Mouse (Mus musculus) adrenal gland, adult 2 months (tissue): Measurements from ENCODE around the gene Rtbdn. TPM values are rescaled to one million over a fixed set of nuclear protein-coding genes. Genes with fewer than 3 reads are reported as not detected.

Source experiments
- DNase-seq: peaks from one replicate; pipeline ENCODE4 v3.0.0; 2021
- polyA plus RNA-seq: library from polyadenylated mRNA; depleted of rRNA; stranded (reverse); fragments of >200 nt; gene quantifications from 2 replicates; pipeline ENCODE4 v1.2.3, GENCODE M21; 2012
- total RNA-seq, 2 experiments: library from RNA; stranded (reverse); gene quantifications; 2 replicates each; pipeline ENCODE4 v1.2.3; 2021

The Rtbdn gene
- total and polyA plus RNA-seq, 3 experiments: 0.34 TPM; not detected in 2

DNA sequence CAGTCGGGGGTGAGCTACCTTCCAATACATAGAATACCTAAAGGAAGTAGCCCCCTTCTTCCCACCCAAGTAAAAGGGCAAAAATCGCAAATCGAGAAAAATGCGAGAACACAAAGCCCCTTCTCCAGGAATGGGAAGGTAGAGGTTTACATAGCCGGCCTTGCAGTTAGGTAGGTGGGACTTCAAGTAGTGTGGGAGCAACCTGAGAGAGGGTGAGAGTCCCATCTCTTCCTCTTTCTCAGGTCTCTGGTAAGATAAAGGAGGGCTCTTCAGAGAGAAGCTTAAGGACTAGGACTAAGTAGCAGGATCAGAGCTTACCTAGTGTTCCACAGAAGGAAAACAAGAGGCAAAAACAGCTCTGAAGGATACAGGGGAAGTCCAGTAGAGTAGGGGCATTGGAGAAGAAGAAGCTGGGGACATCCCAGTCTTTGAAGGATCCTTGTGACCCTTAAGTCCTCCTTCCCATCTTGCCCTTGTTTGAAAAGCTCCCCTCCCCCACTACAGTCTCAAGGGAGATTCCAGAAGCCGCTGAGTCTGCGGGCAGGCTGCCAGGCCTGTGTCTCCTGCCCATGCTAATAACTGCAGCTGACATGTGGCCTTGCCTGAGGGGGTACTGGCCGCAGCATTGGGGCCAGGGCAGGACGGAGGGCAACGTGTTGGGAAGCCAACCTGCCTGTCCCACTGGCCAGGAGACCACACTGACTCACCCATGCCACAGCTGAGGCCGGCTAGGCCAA is 34.0 kb downstream of the Rtbdn start:
- DNase-seq: peak; percentile 90

DNA sequence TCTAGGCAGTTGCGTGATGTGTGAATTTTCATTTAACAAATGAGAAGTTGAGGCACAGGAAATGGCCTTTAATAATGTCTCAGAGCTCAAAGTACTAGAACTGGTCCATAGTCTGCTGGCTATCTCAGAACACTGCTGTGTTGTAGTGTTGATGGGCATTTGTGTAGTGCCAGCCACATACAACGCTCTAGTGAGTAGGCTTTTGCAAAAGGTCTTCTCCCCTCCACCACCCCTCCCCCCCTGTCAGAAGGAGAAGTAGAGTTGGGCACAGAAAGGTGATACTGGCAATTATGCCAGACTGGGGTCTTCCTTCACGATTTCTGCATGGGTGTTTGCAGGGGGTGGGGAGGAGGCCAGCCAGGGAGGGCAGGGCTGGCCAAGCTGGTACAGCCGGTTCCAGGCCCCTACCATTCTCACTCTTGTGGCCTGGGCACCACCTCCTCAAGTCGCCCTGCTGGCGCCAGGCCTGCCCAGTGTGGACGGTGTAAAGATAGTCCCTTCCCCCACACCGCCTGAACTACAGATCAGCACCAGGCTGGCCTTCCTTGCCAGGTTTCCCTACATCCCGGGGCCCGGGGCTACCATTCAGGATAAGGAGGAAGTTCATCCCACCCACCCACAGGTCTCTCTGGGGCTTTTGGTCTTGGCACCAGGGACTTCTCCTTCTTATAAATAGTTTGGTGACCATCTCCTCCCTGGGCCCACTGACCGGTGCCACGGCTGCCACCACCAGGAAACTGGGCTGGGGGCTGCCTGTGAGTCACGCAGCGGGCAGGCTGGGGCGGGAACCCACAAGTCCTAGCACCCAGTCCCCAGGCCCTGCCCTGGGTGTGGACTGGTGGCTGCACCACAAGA is 35.1 kb downstream of the Rtbdn start:
- no peak for DNase-seq

DNA sequence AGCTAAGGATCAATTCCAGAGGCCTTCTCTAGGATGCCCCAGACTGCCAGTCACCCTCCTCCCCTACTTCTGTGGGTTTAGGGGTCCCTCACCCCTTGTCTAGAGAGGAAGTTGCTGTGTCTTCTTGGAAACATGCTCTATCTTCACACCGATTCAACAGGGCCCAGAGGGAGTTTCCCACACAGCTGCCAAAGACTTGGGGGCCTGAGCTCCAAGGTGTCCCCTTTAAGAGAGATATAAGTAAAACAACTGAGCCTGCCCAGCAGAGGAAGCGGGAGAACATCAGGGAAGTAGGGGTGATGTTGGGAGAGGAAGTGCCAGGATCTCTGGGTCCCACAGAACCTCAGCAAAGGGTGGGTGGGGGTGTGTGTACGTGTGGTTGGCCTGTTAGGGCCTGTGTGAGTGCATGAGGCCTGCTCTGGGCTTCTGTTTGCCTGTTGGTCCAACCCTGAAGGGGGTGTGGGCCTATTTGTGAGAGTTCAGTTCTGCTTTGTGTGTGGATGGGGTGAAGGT is 35.8 kb downstream of the Rtbdn start:
- no peak for DNase-seq

DNA sequence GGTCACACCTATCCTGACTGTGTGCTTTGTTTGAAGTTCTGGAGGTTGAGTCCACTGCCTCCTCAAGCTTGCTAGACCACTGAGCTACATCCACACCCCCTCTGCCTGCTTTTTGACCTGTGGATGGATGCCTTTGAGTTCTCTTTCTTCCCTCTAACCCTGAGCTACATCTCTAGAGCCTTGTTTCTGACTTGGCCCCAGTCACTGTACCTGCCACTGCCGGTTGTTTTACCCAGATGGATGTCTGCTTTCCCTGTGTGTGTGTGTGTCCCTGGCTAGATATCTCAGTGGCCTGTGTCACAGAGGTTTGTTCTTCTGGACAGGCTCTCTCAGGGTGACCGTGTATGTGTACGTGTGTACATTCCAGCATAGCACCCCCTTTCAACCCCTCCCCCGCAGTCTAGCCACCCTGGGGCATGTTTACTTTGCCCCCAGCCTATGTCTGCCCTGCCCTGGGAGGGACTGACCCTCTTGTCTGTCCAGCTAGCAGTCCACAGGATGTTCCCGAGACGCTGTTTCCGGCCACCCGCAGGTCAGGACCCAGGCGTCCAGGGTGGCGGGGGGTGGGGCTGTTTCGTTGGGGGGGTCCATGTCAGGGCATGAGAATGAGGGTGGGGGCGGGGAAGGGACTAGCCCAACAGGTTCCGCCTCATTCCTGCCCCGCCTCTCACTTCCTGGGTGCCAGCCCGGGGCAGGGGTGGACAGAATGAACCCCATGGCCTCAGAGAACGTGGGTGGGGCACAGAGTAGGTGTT is 37.7 kb downstream of the Rtbdn start:
- peak; percentile 65 for DNase-seq

DNA sequence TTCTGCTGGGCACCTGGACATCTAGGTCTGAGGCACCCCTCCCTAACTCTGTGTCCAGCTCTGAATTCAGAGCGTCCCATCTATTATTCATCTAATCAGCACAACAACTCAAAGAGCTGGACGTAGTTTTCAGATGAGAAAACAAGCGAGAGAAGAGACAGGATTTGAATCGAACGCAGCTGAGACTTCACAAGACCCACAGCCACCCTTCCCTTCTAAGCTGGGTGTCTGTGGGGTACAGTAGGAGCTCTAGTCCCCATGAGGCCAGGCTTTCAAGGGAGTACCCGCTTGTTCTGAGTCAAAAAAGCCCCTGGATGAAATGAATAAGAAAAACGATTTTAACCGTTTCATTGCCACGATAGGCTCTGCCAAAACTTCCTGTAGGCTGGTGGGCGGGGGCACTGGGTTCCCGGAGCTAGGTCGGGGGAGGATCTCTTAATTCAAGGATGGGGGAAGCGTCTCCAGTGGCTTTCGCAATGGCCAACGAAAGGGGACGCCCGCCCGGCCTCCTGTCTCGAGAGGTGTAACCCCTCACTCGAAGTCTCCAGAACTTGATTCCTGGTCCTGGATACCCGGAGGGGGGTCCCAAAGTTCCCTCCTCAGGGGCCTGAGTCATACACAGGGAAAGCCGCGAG is 38.4 kb downstream of the Rtbdn start:
- no peak for DNase-seq

DNA sequence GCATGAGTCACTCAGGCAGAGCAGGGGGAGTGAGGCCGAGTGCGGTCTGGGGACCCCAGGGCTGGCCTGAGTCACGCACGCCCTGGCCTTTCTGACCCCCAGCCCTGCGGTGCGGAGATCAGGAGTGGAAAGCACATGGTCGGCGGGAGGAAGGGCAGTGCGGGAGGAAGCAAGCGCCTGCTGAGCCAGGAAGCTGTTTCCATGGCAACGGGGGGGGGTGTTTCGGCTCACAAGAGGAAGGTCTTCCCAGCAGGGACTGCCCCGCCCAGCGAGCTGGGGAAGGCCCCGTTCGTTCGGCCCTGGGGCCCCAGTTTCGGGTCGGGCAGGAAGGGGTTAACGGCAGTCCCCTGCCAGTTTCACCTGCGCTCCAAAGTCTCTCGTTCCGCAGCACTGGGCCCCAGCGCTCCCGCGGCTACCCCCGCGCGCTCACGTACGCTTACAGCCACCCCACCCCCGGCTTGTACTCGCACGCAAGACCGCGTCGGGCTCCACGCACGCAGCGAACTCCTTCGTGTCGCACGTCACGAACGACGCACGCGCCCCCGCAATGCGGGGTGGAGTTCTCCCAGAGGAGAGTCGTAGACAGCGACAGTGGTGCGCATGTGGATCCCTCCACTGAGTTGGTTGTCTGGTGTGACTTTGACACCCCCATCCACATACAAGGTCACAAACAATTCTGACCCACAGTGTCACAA is 39.0 kb downstream of the Rtbdn start:
- DNase-seq: peak; percentile 94

DNA sequence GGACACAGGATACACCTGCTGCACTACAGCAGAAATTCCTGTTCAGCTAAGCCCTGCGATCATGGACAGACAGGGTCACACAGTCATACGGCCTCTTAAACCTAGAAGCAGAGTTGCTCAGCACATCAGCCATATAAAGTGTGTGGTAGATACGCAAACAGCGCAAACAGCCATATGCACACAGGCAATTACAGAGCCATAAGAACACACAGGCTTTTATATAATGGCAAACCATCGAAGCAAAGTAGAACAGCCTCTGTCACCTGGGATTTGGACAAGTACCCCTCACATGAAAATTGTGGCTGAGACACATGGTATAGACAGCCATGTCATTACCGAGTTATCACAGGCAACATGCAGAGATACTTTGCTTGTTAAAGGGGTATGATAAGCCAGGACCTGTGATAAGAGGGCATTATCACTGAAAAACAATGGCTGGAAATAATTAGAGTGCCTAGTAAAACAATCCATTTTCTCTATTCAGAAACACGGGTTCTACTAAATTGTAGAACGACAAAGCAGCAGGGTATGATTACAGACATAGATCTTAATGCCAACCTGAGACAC is 39.7 kb downstream of the Rtbdn start:
- DNase-seq: no peak

DNA sequence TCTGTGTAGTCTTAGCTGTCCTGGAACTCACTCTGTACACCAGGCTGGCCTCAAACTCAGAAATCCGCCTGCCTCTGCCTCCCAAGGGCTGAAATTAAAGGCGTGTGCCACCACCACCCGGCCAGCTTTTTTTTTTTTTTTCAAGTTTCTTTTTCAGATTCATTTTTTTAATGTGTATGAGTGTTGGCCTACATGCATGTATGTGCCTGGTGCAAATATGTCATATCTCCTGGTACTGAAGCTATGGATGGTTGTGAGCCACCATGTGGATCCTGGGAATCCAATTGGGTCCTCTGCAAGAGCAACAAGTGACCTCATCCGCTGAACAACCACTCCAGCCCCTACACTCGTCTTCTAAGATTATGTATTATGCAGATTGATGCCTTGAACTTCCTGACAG is 40.6 kb downstream of the Rtbdn start:
- no peak for DNase-seq

DNA sequence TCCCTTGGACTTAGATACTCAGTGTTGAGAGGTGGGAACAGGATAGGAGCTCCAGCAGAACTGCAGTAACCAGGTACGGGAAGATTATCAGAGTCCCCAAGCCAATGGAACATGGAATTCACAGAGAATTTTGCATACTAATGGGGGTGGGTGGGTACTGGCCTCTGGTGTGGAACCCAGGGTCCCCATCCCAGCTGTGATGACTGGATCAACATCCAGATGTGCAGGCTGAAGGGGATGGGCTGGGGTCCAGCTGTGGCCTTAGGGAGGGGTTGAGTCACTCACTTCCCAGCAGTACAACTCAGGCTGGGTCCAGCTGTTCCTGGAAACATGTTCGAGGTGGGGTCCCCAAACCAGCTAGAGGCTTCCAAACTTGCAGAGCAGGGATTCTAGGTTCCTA is 41.1 kb downstream of the Rtbdn start:
- no peak for DNase-seq

DNA sequence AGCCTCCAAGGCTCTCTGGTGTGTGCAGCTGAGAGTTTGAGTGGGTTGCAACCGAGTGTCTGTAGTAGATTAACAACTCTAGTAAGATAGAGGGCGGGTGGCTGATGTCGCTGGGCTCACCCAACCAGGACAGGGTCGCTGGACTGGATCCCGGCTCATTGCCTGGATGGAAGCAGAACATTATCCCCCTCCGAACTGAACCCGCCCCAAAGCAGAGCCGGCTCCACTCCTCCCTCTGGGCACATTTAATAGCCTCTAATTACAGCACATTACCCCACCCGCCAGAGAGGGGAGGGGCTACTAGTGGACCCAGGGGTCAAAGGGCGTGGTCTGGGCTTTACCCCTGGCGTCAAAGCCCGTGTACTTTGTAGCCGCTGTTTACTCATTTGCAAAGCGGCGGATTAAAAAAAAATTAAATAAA is 42.5 kb downstream of the Rtbdn start:
- peak; percentile 58 for DNase-seq

DNA sequence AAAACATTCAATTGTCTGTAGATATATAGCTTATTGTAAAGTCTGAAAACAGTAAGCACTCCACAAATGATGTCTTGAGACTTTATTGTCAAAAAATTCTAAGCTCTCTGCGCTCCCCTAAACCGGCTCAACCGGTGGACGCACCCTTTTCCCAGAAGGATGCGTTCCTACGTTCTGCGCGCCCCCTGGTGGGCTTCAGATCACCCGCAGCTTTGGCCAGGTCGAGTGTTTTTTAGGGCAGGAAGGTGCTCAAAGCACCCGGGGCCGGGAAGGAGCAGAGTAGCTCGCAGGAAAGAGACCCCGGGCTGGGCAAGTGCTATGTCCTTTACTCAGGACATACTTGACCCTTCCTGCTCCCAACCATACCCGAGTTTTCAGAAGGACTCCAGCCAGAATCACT is 43.0 kb downstream of the Rtbdn start:
- peak; percentile 94 for DNase-seq

DNA sequence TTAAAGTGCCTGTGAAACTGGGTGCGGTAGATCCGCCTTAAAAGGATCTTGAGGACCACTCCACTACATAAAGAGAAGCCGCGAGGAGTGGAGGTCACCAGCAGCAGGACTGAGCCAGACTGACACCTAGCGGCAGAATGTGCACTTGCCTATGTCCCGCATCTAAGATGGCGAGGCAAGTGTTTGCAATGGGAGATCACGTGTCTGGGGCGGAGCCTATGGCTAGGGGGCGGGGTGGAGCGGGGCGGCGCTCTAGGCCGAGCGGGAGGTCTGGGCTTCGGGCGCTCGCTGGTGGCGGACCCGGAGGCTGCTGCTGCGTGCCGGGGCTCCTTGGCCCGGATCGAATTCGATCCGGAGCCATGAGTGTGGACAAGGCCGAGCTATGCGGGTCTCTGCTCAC is 43.6 kb downstream of the Rtbdn start, which contains the start of gene Hook2:
Hook2 (plus strand) TSS at position 255 of the 400 bp plus-strand sequence.
- DNase-seq: peak; percentile 97

DNA sequence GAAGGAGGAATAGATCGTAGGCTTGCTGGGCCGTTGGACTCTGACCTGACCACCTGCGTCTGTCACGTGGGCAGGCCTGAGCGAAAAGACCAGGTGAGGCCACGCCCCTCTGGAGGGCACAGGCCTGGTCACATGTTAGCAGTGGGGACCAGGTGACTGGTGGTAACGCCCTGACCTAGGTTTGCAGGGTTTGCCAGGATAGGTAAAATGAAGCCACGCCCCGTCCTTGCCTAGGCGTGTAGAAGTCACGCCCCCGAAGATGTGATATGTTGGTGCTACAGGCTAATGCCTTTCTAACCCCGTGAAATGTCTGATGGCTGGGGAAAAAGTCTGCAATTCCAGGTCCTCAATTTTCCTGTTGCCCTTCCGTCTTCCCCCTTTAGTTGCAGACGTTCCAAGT is 44.0 kb downstream of the Rtbdn start:
- no peak for DNase-seq

DNA sequence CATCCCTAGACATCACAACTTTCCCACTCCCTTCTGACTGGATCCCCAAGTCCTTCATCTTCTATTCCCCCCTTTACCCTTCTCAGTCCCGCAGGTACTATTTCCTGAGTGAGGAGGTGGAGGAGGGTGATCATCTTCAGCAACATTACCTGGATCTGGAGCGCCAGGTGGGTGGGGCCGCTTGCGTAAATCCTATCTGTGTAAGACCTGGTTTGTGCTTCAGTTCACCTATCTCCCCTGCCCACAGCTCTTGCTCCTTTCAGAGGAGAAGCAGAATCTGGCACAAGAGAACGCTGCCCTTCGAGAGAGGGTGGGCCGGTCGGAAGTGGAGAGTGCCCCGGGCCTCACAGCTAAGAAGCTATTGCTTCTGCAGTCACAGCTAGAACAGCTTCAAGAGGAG is 47.6 kb downstream of the Rtbdn start:
- DNase-seq: no peak

DNA sequence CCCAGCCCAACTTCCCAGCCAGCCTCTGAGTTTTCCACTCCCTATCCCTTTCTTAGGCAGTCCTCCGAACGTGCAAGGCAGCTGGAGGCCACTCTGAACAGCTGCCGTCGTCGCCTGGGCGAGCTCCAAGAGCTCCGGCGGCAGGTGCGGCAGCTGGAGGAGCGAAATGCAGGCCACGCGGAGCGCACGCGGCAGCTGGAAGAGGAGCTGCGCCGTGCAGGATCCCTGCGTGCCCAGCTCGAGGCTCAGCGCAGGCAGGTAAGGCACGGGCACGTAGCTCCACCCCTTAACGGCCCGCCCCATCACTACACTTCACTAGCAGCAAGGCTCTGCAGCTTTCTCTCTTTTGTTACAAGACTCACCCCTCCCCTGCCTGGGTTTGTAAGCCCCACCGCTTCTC is 48.9 kb downstream of the Rtbdn start:
- DNase-seq: no peak

DNA sequence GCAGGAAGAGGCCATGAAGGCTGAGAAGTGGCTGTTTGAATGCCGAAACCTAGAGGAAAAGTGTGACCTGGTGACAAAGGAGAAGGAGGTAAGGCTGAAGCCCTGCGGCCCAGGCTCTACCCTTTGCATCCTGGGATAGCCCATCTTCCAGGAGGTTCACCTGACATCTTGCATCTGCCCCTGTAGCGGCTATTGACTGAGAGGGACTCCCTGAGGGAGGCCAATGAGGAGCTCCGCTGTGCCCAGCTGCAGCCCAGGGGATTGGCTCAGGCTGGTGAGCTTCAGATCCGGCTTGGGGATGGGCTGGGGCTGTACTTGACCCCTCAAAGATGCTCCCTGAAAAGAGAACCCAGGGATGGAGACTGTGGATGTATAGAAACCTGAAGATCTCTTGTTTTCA is 50.2 kb downstream of the Rtbdn start:
- DNase-seq: no peak

DNA sequence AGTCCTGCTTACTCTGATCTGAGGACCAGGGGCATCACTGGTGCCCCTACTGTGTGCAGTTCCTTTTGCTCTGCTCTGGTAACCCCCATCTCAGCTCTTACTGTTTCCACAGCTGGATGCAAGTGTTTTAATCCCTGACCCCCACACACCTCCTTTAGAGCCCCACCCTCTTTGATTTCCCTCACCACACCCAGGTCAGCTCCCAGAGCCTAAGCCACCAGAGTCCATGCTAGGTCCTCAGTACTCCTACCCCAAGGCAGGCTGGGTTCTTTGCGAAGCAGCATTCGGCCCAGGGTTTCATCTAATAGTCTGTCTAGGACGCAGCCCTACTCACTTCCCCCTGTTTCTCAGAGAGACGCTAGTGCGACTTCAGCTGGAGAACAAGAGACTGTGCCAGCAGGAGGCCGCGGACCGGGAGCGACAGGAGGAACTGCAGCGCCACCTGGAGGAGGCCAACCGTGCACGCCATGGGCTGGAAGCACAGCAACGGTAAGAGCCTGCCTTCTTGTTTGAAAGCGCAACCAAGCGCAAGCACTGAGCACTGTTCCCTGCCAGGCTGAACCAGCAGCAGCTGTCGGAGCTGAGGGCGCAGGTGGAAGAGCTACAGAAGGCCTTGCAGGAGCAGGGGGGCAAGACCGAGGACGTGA is 51.0 kb downstream of the Rtbdn start:
- peak; percentile 91 for DNase-seq
